Mouse (Mus musculus): ENCODE data around the gene Ace2. TPM values are rescaled to one million over a fixed set of nuclear protein-coding genes. Genes with fewer than 3 reads are reported as not detected.

Gene Ace2
- polyA plus RNA-seq, 1 experiment = not detected

DNA sequence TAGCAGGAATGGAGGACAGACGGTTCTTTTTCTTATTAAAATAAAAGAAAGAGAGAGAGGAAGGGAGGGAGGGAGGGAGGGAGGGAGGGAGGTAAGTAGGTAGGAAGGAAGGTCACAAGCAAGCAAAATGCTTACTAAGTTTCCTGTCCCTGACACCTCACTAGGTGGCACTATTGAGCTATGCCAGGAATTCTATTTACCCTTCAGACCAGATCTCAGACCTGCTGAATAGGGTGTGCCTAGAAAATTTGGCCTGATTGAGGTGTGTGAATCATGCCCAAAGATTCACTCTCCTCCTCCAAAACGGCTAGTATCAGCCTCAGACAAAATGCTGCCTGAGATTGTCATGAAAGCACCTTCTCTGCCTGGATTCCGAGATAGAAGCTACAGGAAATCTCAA is 44.7 kb downstream of the Ace2 start:
- Histone ChIP-seq H3K9ac (ENCODE audit: low read depth, poor library complexity, severe bottlenecking) (no peak overlapping the region), H3K4me1 (ENCODE audit: control insufficient read depth, insufficient read depth, low read length) (no peaks in the 10 kb centered on the region), H3K36me3 (ENCODE audit: control insufficient read depth, insufficient read depth, low read length, poor library complexity, severe bottlenecking) (no peaks in the 10 kb centered on the region), H3K9me3 (replicated peaks; ENCODE audit: control insufficient read depth, insufficient read depth, low read length, poor library complexity, severe bottlenecking) (no peaks in the 10 kb centered on the region), H3K4me3 (ENCODE audit: low read depth, low read length) (no peak overlapping the region), H3K27ac (ENCODE audit: insufficient read depth, low read length) (no peak overlapping the region), H3K27me3 (ENCODE audit: control insufficient read depth, insufficient read depth, low read length, poor library complexity, severe bottlenecking) (no peaks in the 10 kb centered on the region)
- TF ChIP-seq EP300 (IDR thresholded peaks at IDR 0.05; ENCODE audit: insufficient read depth, low read depth, low read length) (no peak), POLR2A (IDR thresholded peaks at IDR 0.05; ENCODE audit: insufficient read depth, low read length) (no peak), CTCF (IDR thresholded peaks at IDR 0.05; ENCODE audit: low read depth, low read length) (no peak)

DNA sequence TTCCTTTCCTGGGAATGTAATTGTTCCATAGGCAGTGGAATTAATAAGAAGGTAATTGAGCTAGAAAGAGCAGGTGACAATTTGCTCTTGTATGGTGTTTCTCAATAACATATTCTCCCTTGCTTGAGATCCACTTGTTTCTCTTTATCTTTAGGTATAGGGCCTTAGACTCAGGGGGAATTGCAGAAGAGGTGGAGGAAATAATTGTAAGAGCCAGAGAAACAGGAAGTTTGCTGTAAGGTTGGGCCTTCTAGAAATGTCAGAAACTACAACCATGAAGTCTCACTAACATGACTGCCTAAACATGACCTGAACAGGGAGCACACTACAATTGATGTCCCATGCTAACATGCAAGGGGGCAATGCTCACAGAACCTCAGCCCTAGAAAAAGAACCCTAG is 50.7 kb downstream of the Ace2 start:
- H3K27ac ChIP-seq (ENCODE audit: insufficient read depth, low read length) = no peak overlapping the region
- no peaks in the 10 kb centered on the region for H3K4me1 ChIP-seq (ENCODE audit: control insufficient read depth, insufficient read depth, low read length)
- H3K9me3 ChIP-seq (replicated peaks; ENCODE audit: control insufficient read depth, insufficient read depth, low read length, poor library complexity, severe bottlenecking) = no peaks in the 10 kb centered on the region
- no peaks in the 10 kb centered on the region for H3K27me3 ChIP-seq (ENCODE audit: control insufficient read depth, insufficient read depth, low read length, poor library complexity, severe bottlenecking)
- no peak overlapping the region for H3K9ac ChIP-seq (ENCODE audit: low read depth, poor library complexity, severe bottlenecking)
- H3K4me3 ChIP-seq (ENCODE audit: low read depth, low read length) = no peak overlapping the region
- TF ChIP-seq CTCF (IDR thresholded peaks at IDR 0.05; ENCODE audit: low read depth, low read length) (no peak), EP300 (IDR thresholded peaks at IDR 0.05; ENCODE audit: insufficient read depth, low read depth, low read length) (no peak), POLR2A (IDR thresholded peaks at IDR 0.05; ENCODE audit: insufficient read depth, low read length) (no peak)
- H3K36me3 ChIP-seq (ENCODE audit: control insufficient read depth, insufficient read depth, low read length, poor library complexity, severe bottlenecking) = no peaks in the 10 kb centered on the region

DNA sequence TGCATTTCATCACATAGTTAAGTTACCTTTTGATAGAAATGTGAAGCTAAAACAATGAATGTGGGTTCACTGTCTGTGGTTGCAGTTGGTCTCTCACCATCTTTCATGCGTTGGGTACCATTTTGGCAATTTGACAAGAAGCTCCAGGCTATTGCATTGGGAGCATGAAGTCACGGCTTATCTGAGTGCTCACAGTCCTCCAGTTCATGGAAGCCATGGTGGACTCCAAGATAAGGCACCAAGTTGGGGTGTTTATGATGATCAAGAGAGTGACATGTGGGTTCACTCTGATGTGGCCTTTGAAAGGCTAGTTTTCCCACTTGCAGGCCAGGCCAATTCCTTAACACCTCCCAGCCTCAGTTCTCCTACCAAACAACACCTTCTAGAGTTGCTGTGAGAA is 58.5 kb downstream of the Ace2 start:
- no peaks in the 10 kb centered on the region for H3K36me3 ChIP-seq (ENCODE audit: control insufficient read depth, insufficient read depth, low read length, poor library complexity, severe bottlenecking)
- TF ChIP-seq POLR2A (IDR thresholded peaks at IDR 0.05; ENCODE audit: insufficient read depth, low read length) = no peak
- TF ChIP-seq CTCF (IDR thresholded peaks at IDR 0.05; ENCODE audit: low read depth, low read length) = no peak
- no peak for TF ChIP-seq EP300 (IDR thresholded peaks at IDR 0.05; ENCODE audit: insufficient read depth, low read depth, low read length)
- no peak overlapping the region for H3K9ac ChIP-seq (ENCODE audit: low read depth, poor library complexity, severe bottlenecking)
- H3K27me3 ChIP-seq (ENCODE audit: control insufficient read depth, insufficient read depth, low read length, poor library complexity, severe bottlenecking) = no peaks in the 10 kb centered on the region
- H3K9me3 ChIP-seq (replicated peaks; ENCODE audit: control insufficient read depth, insufficient read depth, low read length, poor library complexity, severe bottlenecking) = no peaks in the 10 kb centered on the region
- H3K4me1 ChIP-seq (ENCODE audit: control insufficient read depth, insufficient read depth, low read length) = no peaks in the 10 kb centered on the region
- H3K4me3 ChIP-seq (ENCODE audit: low read depth, low read length) = no peak overlapping the region
- H3K27ac ChIP-seq (ENCODE audit: insufficient read depth, low read length) = no peak overlapping the region

DNA sequence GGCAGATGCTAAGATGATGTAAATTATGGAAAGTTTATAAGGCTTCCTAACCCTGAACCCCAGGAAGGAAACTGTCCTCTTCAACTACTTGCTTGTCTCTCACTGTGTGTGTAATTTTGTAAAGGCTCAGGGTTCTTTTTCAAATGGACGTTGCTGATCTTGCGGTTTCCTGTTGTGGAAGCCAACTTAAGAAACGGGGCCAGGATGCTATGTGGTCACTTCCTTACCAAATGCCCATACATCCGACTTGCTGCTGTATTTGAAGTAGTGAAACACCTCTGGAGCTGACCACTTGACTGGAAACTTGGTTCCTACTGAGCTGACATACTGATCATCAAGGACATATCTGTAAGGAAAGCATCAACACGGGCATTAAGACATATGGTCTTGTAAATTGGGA is 61.4 kb downstream of the Ace2 start:
- no peaks in the 10 kb centered on the region for H3K27me3 ChIP-seq (ENCODE audit: control insufficient read depth, insufficient read depth, low read length, poor library complexity, severe bottlenecking)
- no peak overlapping the region for H3K9ac ChIP-seq (ENCODE audit: low read depth, poor library complexity, severe bottlenecking)
- H3K4me1 ChIP-seq (ENCODE audit: control insufficient read depth, insufficient read depth, low read length) = no peaks in the 10 kb centered on the region
- no peak overlapping the region for H3K27ac ChIP-seq (ENCODE audit: insufficient read depth, low read length)
- H3K4me3 ChIP-seq (ENCODE audit: low read depth, low read length) = no peak overlapping the region
- H3K9me3 ChIP-seq (replicated peaks; ENCODE audit: control insufficient read depth, insufficient read depth, low read length, poor library complexity, severe bottlenecking) = no peaks in the 10 kb centered on the region
- no peak for TF ChIP-seq EP300 (IDR thresholded peaks at IDR 0.05; ENCODE audit: insufficient read depth, low read depth, low read length)
- TF ChIP-seq POLR2A (IDR thresholded peaks at IDR 0.05; ENCODE audit: insufficient read depth, low read length) = no peak
- no peak for TF ChIP-seq CTCF (IDR thresholded peaks at IDR 0.05; ENCODE audit: low read depth, low read length)
- H3K36me3 ChIP-seq (ENCODE audit: control insufficient read depth, insufficient read depth, low read length, poor library complexity, severe bottlenecking) = no peaks in the 10 kb centered on the region

DNA sequence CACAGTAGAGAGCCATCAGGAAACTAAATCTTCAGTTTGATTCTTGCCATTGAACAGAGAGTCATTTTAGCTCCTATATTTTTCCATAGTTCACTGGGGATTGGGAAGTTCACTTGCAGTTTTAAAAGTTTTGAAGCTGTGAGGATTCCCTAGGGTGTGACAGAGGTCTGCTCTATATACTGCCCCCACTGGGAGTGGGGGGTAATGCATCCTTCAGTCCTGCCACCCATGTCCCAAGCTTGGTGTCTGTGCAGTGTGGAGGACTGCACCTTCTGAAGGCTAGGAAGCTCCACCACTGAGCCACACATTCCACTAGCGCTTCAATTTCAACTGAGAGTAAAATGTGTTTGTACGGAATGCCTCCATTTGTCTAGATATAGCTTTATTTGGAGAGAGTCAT is 82.9 kb downstream of the Ace2 start:
- Histone ChIP-seq H3K27ac (ENCODE audit: insufficient read depth, low read length) (no peak overlapping the region), H3K36me3 (ENCODE audit: control insufficient read depth, insufficient read depth, low read length, poor library complexity, severe bottlenecking) (no peaks in the 10 kb centered on the region), H3K27me3 (ENCODE audit: control insufficient read depth, insufficient read depth, low read length, poor library complexity, severe bottlenecking) (no peaks in the 10 kb centered on the region), H3K4me1 (ENCODE audit: control insufficient read depth, insufficient read depth, low read length) (no peaks in the 10 kb centered on the region), H3K9ac (ENCODE audit: low read depth, poor library complexity, severe bottlenecking) (no peak overlapping the region), H3K4me3 (ENCODE audit: low read depth, low read length) (no peak overlapping the region), H3K9me3 (replicated peaks; ENCODE audit: control insufficient read depth, insufficient read depth, low read length, poor library complexity, severe bottlenecking) (no peaks in the 10 kb centered on the region)
- TF ChIP-seq POLR2A (IDR thresholded peaks at IDR 0.05; ENCODE audit: insufficient read depth, low read length) = no peak
- peak; percentile 28 for TF ChIP-seq CTCF (IDR thresholded peaks at IDR 0.05; ENCODE audit: low read depth, low read length)

DNA sequence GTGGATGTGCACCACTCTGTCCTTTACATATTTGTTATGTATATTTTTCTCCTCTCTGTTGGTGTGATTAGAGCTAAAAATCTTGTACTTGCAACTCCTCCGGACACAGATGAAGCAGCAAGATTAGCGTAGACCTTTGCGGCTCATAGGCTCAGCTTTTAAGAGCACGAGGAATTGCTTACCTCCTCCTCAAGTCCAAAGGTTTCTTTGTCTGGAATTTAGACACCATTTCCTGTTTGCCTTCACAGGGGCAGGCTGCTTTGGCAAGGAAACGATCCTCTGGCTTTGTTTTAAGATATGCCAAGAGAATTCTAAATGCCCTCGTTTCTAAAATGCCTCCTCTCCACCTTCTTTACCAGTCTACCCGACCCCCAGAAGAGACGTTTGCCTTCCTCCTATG is 94.2 kb downstream of the Ace2 start:
- H3K36me3 ChIP-seq (ENCODE audit: control insufficient read depth, insufficient read depth, low read length, poor library complexity, severe bottlenecking) = no peaks in the 10 kb centered on the region
- H3K4me3 ChIP-seq (ENCODE audit: low read depth, low read length) = no peak overlapping the region
- H3K27ac ChIP-seq (ENCODE audit: insufficient read depth, low read length) = no peak overlapping the region
- H3K27me3 ChIP-seq (ENCODE audit: control insufficient read depth, insufficient read depth, low read length, poor library complexity, severe bottlenecking) = no peaks in the 10 kb centered on the region
- no peaks in the 10 kb centered on the region for H3K4me1 ChIP-seq (ENCODE audit: control insufficient read depth, insufficient read depth, low read length)
- no peaks in the 10 kb centered on the region for H3K9me3 ChIP-seq (replicated peaks; ENCODE audit: control insufficient read depth, insufficient read depth, low read length, poor library complexity, severe bottlenecking)
- TF ChIP-seq EP300 (IDR thresholded peaks at IDR 0.05; ENCODE audit: insufficient read depth, low read depth, low read length) = no peak
- TF ChIP-seq POLR2A (IDR thresholded peaks at IDR 0.05; ENCODE audit: insufficient read depth, low read length) = no peak
- TF ChIP-seq CTCF (IDR thresholded peaks at IDR 0.05; ENCODE audit: low read depth, low read length) = no peak
- no peak overlapping the region for H3K9ac ChIP-seq (ENCODE audit: low read depth, poor library complexity, severe bottlenecking)

Other genes starting within 250 kb of the Ace2 start
- gene Ap1s2, start 230.3 kb upstream of the Ace2 start, polyA plus RNA-seq (2011; ENCODE audit: insufficient read depth, insufficient read length, low read depth, missing spikeins) = 27.1 and 27.6 TPM in 2 replicates
- 70.4 and 71.4 TPM in 2 replicates for gene Zrsr2, start 180.7 kb upstream of the Ace2 start, polyA plus RNA-seq (2011; ENCODE audit: insufficient read depth, insufficient read length, low read depth, missing spikeins)
- gene Car5b, start 111.3 kb upstream of the Ace2 start, polyA plus RNA-seq (2011; ENCODE audit: insufficient read depth, insufficient read length, low read depth, missing spikeins) = 4.0 and 4.5 TPM in 2 replicates
- gene Siah1b, start 62.8 kb upstream of the Ace2 start, polyA plus RNA-seq (2011; ENCODE audit: insufficient read depth, insufficient read length, low read depth, missing spikeins) = 26.2 and 26.4 TPM in 2 replicates
- not detected in 2 replicates for gene Cltrn, start 50.5 kb upstream of the Ace2 start, polyA plus RNA-seq (2011; ENCODE audit: insufficient read depth, insufficient read length, low read depth, missing spikeins)
- gene Bmx, start 118.9 kb downstream of the Ace2 start, polyA plus RNA-seq (2011; ENCODE audit: insufficient read depth, insufficient read length, low read depth, missing spikeins) = not detected in 2 replicates
- gene Pir, start 130.0 kb downstream of the Ace2 start, polyA plus RNA-seq (2011; ENCODE audit: insufficient read depth, insufficient read length, low read depth, missing spikeins) = 28.0 and 31.0 TPM in 2 replicates
- gene Vegfd, start 234.0 kb downstream of the Ace2 start, polyA plus RNA-seq (2011; ENCODE audit: insufficient read depth, insufficient read length, low read depth, missing spikeins) = 2.6 and 3.4 TPM in 2 replicates